Mouse (Mus musculus) embryonic facial prominence, embryonic 10.5 days (tissue): Measurements from ENCODE around the gene 9030025P20Rik. TPM values are rescaled to one million over a fixed set of nuclear protein-coding genes. Genes with fewer than 3 reads are reported as not detected.
"Not testable (repeated sequence)": the region's sequence is repeated elsewhere in the genome, so short reads cannot be mapped to it uniquely, and the experiment has no call there.

Experiments used
- DNase-seq: peaks from one replicate; pipeline ENCODE4 v3.0.0-alpha.2; 2017; ENCODE audit warnings: low spot score
- H3K27ac ChIP-seq: fragments of 300-500 bp; sonication (generic); replicated peaks from 2 replicates; pipeline ENCODE4 v1.5.1; 2016; ENCODE audit warnings: mild to moderate bottlenecking
- H3K27me3 ChIP-seq: fragments of 300-500 bp; sonication (generic); replicated peaks from 2 replicates; pipeline ENCODE4 v1.6.1; 2016; ENCODE audit warnings: low read depth, mild to moderate bottlenecking; ENCODE audit not compliant: poor library complexity, severe bottlenecking
- H3K36me3 ChIP-seq: fragments of 300-500 bp; sonication (generic); replicated peaks from 2 replicates; pipeline ENCODE4 v1.6.1; 2016; ENCODE audit warnings: mild to moderate bottlenecking, moderate library complexity
- H3K4me1 ChIP-seq: fragments of 300-500 bp; sonication (generic); 2 replicates; pipeline ENCODE4 v1.6.1; 2016
- H3K4me3 ChIP-seq: fragments of 300-500 bp; sonication (generic); 2 replicates; pipeline ENCODE4 v1.5.1; 2016; ENCODE audit warnings: mild to moderate bottlenecking, moderate library complexity
- H3K9me3 ChIP-seq: fragments of 300-500 bp; sonication (generic); 2 replicates; pipeline ENCODE4 v1.6.1; 2016; ENCODE audit warnings: mild to moderate bottlenecking
- WGBS: fragments of 180-500 bp; shearing (Covaris S2); methylation state at CpG from one replicate; pipeline ENCODE4 v1.1.7; 2016; 5-methylcytosine and 5-hydroxymethylcytosine counted together
- polyA plus RNA-seq: library from polyadenylated mRNA; unstranded; fragments of >200 nt; fragmentation: Nextera tagmentation; extraction: Ambion mirVana; gene quantifications from 2 replicates; pipeline ENCODE4 v1.2.1, GENCODE M21; 2016

Gene 9030025P20Rik
- polyA plus RNA-seq, 1 experiment from 2014 or later = 11.9 TPM

GRCm38 (mm10) chr17:15000047-15000446, 21.8 kb downstream of the 9030025P20Rik start:
- H3K9me3 ChIP-seq, H3K27me3 ChIP-seq, DNase-seq, H3K4me3 ChIP-seq, H3K27ac ChIP-seq, H3K36me3 ChIP-seq, H3K4me1 ChIP-seq: not testable (repeated sequence)
- no CpG with 5 or more reads among the region's 4 CpGs for WGBS

GRCm38 (mm10) chr17:15009088-15009487, 30.8 kb downstream of the 9030025P20Rik start:
- not testable (repeated sequence) for H3K36me3 ChIP-seq
- WGBS = no CpG with 5 or more reads among the region's 3 CpGs

GRCm38 (mm10) chr17:15009706-15010413, 31.6 kb downstream of the 9030025P20Rik start, which contains the start of gene Gm3435:
TSS of gene Gm3435 (plus strand) at chr17:15010176.
- H3K4me1 ChIP-seq, H3K9me3 ChIP-seq, DNase-seq, H3K27me3 ChIP-seq, H3K4me3 ChIP-seq, H3K27ac ChIP-seq, H3K36me3 ChIP-seq: not testable (repeated sequence)
- no CpG with 5 or more reads among the region's 60 CpGs for WGBS

More at GRCm38 (mm10) chr17:15009088-15009487, 30.8 kb downstream of the 9030025P20Rik start:
- not testable (repeated sequence) for H3K27ac ChIP-seq, H3K4me1 ChIP-seq, DNase-seq, H3K4me3 ChIP-seq, H3K9me3 ChIP-seq, H3K27me3 ChIP-seq

DNA sequence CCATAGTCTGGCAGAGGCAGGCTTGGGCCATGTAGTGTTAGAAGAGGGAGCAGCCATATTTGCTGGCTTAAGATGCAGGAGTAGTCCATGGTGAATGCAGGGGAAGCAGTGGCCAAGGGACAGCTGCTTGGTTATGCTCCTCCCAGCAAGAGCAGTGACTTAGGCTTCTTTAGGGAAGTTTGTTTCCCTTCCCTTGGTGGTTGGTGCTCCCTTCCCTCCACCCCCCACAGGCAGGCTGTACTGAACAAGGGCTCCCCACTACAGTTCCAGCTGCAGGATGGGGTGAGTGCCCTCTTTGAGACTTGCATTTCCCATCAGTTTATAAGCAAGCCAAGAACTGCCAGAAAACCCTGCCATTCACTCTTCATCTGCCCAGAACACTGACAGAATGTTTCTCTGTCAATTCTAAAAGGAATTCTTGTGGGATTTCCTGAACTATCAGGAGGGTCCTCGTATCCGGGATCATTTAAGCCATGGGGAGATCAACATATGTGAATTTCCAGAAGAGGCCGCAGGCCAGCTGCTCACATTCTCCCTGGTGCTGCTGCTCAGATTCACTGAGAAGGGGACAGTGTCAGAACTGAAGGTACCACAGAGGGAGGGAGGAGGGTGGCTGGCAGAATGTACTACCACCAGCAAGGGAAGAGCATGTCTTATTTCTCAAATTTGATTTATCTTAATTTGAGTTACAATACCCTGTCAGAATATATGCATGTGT, 43.4 kb downstream of the 9030025P20Rik start:
- H3K4me1 ChIP-seq, H3K36me3 ChIP-seq, H3K4me3 ChIP-seq, H3K9me3 ChIP-seq, H3K27ac ChIP-seq, H3K27me3 ChIP-seq, DNase-seq: not testable (repeated sequence)
- WGBS = 86% methylated on average over 3 of the region's 3 CpGs

- not testable (repeated sequence) for H3K4me1 ChIP-seq, H3K36me3 ChIP-seq, H3K27me3 ChIP-seq, H3K27ac ChIP-seq, H3K9me3 ChIP-seq, DNase-seq, H3K4me3 ChIP-seq
- WGBS = no CpG with 5 or more reads among the region's 97 CpGs
Measured at GRCm38 (mm10) chr17:15023878-15024492, 45.7 kb downstream of the 9030025P20Rik start.

DNA sequence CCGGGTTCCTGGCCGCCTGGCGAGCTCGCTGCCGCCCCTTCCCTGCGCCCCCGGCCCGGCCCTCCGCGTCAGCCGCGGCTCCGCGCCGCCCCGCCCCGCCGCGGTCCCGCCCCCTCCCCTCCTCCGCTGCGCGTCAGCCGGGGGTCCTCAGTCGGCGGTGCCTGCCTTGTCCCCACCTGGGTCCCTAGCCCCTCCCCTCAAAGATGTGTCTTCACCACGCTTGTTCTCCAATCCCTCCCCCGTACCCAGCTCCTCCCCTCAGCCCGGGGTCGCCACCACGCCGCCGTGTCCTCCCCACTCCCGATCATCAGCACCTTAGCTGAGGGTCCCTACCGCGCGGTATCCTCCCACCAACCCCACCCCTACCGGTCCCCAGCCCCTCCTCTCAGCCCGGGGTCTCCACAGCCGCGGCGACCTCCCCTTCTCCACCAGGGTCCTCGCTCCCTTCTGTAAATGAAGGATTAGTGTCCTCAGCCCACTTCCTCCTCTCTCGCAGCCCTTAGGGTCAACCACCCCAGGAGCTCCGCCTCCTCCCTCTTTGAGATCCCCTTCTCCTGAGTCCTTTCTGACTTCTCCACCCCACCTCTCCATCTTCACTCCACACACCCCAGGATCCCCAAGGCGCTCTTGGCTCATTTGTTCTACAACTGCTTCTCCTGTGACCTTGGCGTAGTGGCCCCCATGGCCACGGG, 46.4 kb downstream of the 9030025P20Rik start:
- not testable (repeated sequence) for H3K36me3 ChIP-seq, H3K4me1 ChIP-seq, H3K27ac ChIP-seq, H3K27me3 ChIP-seq, DNase-seq, H3K4me3 ChIP-seq, H3K9me3 ChIP-seq
- WGBS = no CpG with 5 or more reads among the region's 48 CpGs

- not testable (repeated sequence) for H3K27me3 ChIP-seq, DNase-seq, H3K9me3 ChIP-seq, H3K36me3 ChIP-seq, H3K27ac ChIP-seq, H3K4me3 ChIP-seq, H3K4me1 ChIP-seq
- WGBS = no CpG with 5 or more reads among the region's 6 CpGs
Measured at GRCm38 (mm10) chr17:15025513-15025912, 47.2 kb downstream of the 9030025P20Rik start.

- H3K4me3 ChIP-seq, DNase-seq, H3K36me3 ChIP-seq, H3K27me3 ChIP-seq, H3K27ac ChIP-seq, H3K4me1 ChIP-seq, H3K9me3 ChIP-seq: not testable (repeated sequence)
- no CpG with 5 or more reads among the region's 4 CpGs for WGBS
Measured at GRCm38 (mm10) chr17:15031414-15031813, 53.1 kb downstream of the 9030025P20Rik start.

GRCm38 (mm10) chr17:15040455-15040854, 62.2 kb downstream of the 9030025P20Rik start:
- not testable (repeated sequence) for H3K27me3 ChIP-seq, H3K4me1 ChIP-seq, H3K9me3 ChIP-seq, H3K4me3 ChIP-seq, H3K36me3 ChIP-seq, DNase-seq, H3K27ac ChIP-seq
- no CpG with 5 or more reads among the region's 3 CpGs for WGBS

Other genes with a start within 250 kb of the 9030025P20Rik start
- gene Wdr27, start 35.3 kb upstream of the 9030025P20Rik start, polyA plus RNA-seq = 4.3 and 5.0 TPM in 2 replicates
- 24.9 and 27.3 TPM in 2 replicates for gene 1600012H06Rik, start 35.3 kb upstream of the 9030025P20Rik start, polyA plus RNA-seq
- gene Phf10, start 17.2 kb upstream of the 9030025P20Rik start, polyA plus RNA-seq = 28.2 and 33.8 TPM in 2 replicates
- 0.55 and 1.3 TPM in 2 replicates for gene Gm3417, start 322 bp downstream of the 9030025P20Rik start, polyA plus RNA-seq
- 6.3 and 7.8 TPM in 2 replicates for gene Gm3435, start 31.7 kb downstream of the 9030025P20Rik start, polyA plus RNA-seq
- gene Ermard, start 62.7 kb downstream of the 9030025P20Rik start, polyA plus RNA-seq = 93.9 and 95.6 TPM in 2 replicates
- not detected in 2 replicates for gene Tcte3, start 63.0 kb downstream of the 9030025P20Rik start, polyA plus RNA-seq
- gene Gm3448, start 63.1 kb downstream of the 9030025P20Rik start, polyA plus RNA-seq = 3.7 and 4.2 TPM in 2 replicates